Mouse (Mus musculus): ENCODE data around the gene Cacna1c.

GRCm38 (mm10) chr6:118843566-118843965 is 352.7 kb downstream of the Cacna1c start:
- TF ChIP-seq POLR2A (IDR thresholded peaks at IDR 0.05; ENCODE audit: insufficient read length, low read depth), result no peak
- TF ChIP-seq MYOG (IDR thresholded peaks at IDR 0.05; ENCODE audit: control insufficient read depth in 1 of 3, insufficient read depth in 1 of 3, insufficient read length in 2 of 3, low read depth in 2 of 3), result no peak
- TF ChIP-seq SRF (IDR thresholded peaks at IDR 0.05; ENCODE audit: control insufficient read depth, insufficient read length, low read depth), result no peak
- no peak for TF ChIP-seq TCF12 (IDR thresholded peaks at IDR 0.05; ENCODE audit: insufficient read depth, poor library complexity, severe bottlenecking)
- TF ChIP-seq USF1 (IDR thresholded peaks at IDR 0.05; ENCODE audit: low read depth), result no peak
- no peak for TF ChIP-seq POLR2AphosphoS2 (IDR thresholded peaks at IDR 0.05; ENCODE audit: insufficient read length, low read depth)
- no peak for TF ChIP-seq MAX (IDR thresholded peaks at IDR 0.05; ENCODE audit: low read depth)
- no peak for TF ChIP-seq MYOD1 (IDR thresholded peaks at IDR 0.05; ENCODE audit: control insufficient read depth in 1 of 3, insufficient read length in 2 of 3, low read depth in 2 of 3)
- no peak for TF ChIP-seq REST (IDR thresholded peaks at IDR 0.05; ENCODE audit: insufficient read depth, insufficient read length)

Data from myocyte (in vitro differentiated cells).